Mouse (Mus musculus) erythroblast, embryonic 14.5 days (primary cell): ENCODE measurements around the gene Ppp1r2. TPM values are rescaled to one million over a fixed set of nuclear protein-coding genes. Genes with fewer than 3 reads are reported as not detected.

Source experiments
- H3K27me3 ChIP-seq: 2 replicates; pipeline ENCODE4 v1.6.1; 2012; ENCODE audit warnings: inconsistent platforms; ENCODE audit not compliant: control insufficient read depth
- H3K36me3 ChIP-seq: 2 replicates; pipeline ENCODE4 v1.6.1; 2012; ENCODE audit warnings: mild to moderate bottlenecking, inconsistent platforms; ENCODE audit not compliant: control insufficient read depth
- H3K4me1 ChIP-seq: 2 replicates; pipeline ENCODE4 v1.6.1; 2012; ENCODE audit warnings: inconsistent platforms; ENCODE audit not compliant: control insufficient read depth
- H3K4me3 ChIP-seq: replicated peaks from 2 replicates; pipeline ENCODE3; 2012; ENCODE audit warnings: moderate library complexity, mild to moderate bottlenecking, inconsistent platforms
- H3K9me3 ChIP-seq: 2 replicates; pipeline ENCODE4 v1.6.1; 2012; ENCODE audit warnings: low read length, inconsistent platforms, mixed read lengths; ENCODE audit not compliant: control insufficient read depth
- GATA1 ChIP-seq: IDR thresholded peaks from 2 replicates; pipeline ENCODE4 v1.6.1; 2012; ENCODE audit warnings: low read length, inconsistent platforms, mixed read lengths
- TAL1 ChIP-seq: IDR thresholded peaks from 3 replicates; pipeline ENCODE4 v1.6.1; 2012; ENCODE audit warnings: low read length, inconsistent platforms, mixed read lengths
- polyA plus RNA-seq: library from polyadenylated mRNA; stranded (reverse); fragments of >175 nt; gene quantifications from 2 replicates; pipeline ENCODE4 v1.2.3, GENCODE M21; 2012

Ppp1r2 gene
- polyA plus RNA-seq, 1 experiment, result 9.7 TPM

DNA sequence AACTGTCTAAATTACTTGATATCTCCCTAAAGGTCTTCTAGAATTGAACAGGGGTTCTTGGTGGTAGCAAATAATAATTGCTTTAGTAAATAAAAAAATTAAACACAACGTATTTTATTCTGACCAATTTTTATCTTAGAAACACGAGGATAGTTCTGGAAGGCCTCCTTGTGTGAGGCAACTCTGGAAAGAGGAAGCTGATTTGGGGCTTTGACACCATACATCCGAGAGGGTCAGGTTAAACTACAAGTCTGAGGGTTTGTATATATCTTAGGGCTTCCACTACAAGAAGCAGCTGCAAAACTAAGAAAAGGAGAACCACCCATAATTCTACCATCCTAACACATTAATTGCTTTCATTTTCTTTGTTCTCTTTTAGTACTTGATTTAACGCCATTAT lies 18.7 kb upstream of the Ppp1r2 start:
- Histone ChIP-seq H3K9me3 (no peaks in the 10 kb centered on the region), H3K27me3 (no peaks in the 10 kb centered on the region), H3K4me3 (no peak overlapping the region), H3K4me1 (no peaks in the 10 kb centered on the region), H3K36me3 (no peaks in the 10 kb centered on the region)
- TF ChIP-seq TAL1 (no peak), GATA1 (no peak)

DNA sequence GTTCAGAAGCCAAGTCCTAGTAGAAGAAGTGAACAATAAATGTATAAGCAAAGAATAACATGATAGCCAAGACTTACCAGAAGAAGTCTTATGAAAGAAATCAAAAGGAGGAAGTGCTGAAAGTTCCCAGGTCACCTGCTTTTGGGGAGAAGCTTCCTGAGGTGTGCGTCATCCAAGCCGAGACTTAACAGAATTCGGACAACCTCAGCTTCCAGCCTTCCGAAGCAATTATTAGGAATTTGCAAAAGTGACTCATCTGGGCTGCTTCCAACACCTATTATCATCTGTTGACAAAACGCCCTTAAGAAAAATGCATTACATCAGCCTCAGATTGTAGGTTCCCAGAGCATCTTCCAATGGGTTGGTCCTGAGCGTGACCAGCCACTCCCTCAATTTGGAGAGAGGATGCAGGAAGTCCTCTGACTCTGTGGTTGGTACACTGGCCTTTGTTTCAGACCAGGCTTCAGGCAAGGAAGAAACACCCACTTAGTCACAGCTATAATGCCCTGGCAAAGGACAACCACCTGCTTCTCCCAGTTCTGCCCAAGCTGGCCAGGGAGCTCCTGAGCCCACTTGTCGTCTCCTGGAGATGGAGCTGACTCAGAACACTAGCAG lies 15.8 kb upstream of the Ppp1r2 start:
- no peaks in the 10 kb centered on the region for H3K9me3 ChIP-seq
- no peaks in the 10 kb centered on the region for H3K36me3 ChIP-seq
- no peak overlapping the region for H3K4me3 ChIP-seq
- TF ChIP-seq TAL1, result no peak
- TF ChIP-seq GATA1, result no peak
- no peaks in the 10 kb centered on the region for H3K27me3 ChIP-seq
- no peaks in the 10 kb centered on the region for H3K4me1 ChIP-seq

DNA sequence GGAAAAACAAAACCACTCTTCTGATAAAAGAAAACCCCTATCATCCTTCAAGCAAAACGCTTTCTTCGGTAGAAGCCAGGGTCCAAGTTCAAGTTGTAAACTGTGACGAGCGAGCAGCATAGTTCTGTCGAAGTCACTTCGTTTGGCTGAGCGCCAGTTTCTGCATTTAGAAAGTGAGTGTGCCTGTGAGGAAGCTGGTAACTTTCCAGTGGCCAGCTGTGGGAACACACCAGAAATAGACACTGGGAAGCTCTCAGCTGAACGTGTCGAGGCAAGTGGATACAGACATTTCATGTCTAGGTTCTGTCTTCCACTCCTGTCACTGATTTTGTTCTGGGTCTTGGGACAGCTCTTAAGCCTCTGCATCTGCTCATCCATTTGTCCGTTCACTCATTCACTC lies 15.2 kb upstream of the Ppp1r2 start:
- H3K9me3 ChIP-seq, result no peaks in the 10 kb centered on the region
- TF ChIP-seq GATA1 (no peak), TAL1 (no peak)
- H3K4me1 ChIP-seq, result no peaks in the 10 kb centered on the region
- H3K27me3 ChIP-seq, result no peaks in the 10 kb centered on the region
- H3K36me3 ChIP-seq, result no peaks in the 10 kb centered on the region
- no peak overlapping the region for H3K4me3 ChIP-seq

DNA sequence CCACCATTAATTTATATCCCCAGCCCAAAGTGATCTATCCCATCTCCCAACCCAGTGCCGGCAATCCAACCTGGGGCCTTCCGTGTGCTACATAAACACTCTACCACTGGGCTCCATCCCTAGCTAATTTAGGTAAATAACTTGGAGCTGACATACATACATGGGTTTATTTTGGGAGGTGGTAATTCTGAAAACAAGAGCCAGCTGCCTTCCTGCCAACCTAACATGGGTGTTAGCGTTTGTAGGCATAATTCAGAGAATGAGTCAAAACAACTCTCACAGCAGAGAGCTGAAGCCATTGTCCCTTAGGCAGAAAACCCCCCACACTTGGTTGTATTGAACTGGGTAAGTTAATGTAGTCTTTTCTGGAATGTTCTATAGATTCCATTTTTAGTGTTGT lies 12.6 kb upstream of the Ppp1r2 start:
- no peaks in the 10 kb centered on the region for H3K9me3 ChIP-seq
- no peak overlapping the region for H3K4me3 ChIP-seq
- H3K4me1 ChIP-seq, result no peaks in the 10 kb centered on the region
- TF ChIP-seq TAL1 (no peak), GATA1 (no peak)
- H3K36me3 ChIP-seq, result no peaks in the 10 kb centered on the region
- H3K27me3 ChIP-seq, result no peaks in the 10 kb centered on the region

DNA sequence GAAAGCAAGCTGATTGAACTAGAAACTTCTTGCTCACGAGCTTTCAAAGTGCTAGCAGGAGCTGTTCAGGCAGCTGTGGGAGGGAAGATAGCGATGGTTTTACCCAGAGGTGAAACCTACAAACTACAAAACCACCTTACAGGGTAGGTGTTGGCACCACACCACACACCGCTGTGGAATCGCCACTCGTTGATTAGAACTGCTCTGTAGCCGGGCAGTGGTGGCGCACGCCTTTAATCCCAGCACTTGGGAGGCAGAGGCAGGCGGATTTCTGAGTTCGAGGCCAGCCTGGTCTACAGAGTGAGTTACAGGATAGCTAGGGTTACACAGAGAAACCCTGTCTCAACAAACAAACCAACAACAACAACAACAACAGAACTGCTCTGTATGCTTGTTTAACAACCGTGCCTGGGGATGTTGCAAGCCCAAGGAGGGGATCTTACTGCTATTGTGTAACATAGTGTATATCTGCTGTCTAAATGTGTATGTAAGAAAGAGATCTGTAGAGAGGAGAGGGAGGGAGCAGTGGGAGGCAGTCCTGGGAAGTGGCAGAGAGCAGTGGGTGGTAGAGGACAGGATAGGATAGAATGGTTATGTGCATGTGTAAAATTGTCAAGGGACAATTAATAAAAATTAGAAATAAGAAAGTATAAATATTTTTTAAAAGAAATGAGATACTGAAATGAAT lies 11.9 kb upstream of the Ppp1r2 start:
- no peaks in the 10 kb centered on the region for H3K4me1 ChIP-seq
- H3K36me3 ChIP-seq, result no peaks in the 10 kb centered on the region
- H3K27me3 ChIP-seq, result no peaks in the 10 kb centered on the region
- no peak overlapping the region for H3K4me3 ChIP-seq
- TF ChIP-seq TAL1 (no peak), GATA1 (no peak)
- no peaks in the 10 kb centered on the region for H3K9me3 ChIP-seq

DNA sequence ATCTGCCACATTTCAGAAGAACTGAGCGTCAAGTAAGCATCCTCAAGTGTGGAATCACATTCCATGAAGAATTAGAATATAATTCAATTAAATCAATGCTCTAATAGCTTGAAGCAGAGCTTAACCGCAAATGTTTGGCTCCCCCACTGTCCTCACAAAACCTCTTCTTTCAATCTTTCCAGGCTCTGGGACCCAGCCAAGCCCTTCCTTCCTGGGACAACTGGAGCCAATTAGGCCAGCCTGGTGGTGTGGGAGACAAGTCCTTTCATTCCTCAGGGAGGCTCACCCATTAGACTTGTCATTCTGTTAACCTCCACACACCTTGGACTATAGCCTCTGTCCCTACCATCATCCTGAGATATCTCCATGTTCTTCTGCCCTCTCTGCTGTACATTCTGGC lies 6.9 kb upstream of the Ppp1r2 start:
- H3K9me3 ChIP-seq, result no peaks in the 10 kb centered on the region
- H3K4me3 ChIP-seq, result no peak overlapping the region
- TF ChIP-seq TAL1, result no peak
- TF ChIP-seq GATA1, result no peak
- no peaks in the 10 kb centered on the region for H3K36me3 ChIP-seq
- peaks cover 7% of the 10 kb centered on the region for H3K27me3 ChIP-seq
- H3K4me1 ChIP-seq, result no peaks in the 10 kb centered on the region

DNA sequence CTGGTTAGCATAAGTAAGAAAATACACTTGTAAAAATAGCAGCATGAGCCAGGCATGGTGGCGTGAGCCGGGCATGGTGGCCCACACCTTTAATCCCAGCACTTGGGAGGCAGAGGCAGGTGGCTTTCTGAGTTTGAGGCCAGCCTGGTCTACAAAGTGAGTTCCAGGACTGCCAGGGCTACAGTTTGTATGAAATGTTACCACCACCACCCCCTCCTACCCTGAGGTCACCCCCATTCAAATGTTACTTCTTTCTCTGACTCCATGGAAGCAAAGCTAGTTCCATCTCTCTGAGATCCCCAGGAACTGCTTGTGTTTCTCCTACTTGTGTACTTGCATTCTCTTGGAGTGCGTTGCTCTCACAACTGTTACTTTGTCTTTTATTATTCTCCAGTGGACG lies 5.1 kb upstream of the Ppp1r2 start:
- Histone ChIP-seq H3K4me3 (no peak overlapping the region), H3K36me3 (no peaks in the 10 kb centered on the region), H3K4me1 (peaks cover 12% of the 10 kb centered on the region), H3K27me3 (peaks cover 17% of the 10 kb centered on the region), H3K9me3 (no peaks in the 10 kb centered on the region)
- TF ChIP-seq TAL1, result no peak
- TF ChIP-seq GATA1, result no peak

DNA sequence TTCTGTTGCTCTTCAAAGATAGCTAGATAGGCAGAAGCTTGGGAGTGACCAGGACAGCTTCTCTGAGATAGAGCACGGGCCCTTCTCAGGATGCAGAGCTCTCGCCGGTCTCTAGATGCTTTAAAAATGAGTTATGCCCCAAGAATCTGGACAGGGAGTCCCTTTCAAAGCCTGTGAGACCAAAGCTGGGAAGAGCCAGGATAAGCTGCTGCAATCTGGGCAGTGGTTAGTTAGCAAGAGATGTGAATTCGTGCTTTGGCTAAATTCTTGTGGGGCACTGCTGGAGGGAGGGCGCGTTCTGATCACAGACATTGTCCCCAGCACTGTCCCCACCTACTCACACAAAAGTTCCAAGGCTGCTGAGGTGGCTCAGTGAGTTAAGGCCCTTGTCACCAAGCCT lies 3.5 kb upstream of the Ppp1r2 start:
- H3K36me3 ChIP-seq, result no peaks in the 10 kb centered on the region
- H3K4me1 ChIP-seq, result peaks cover 18% of the 10 kb centered on the region
- H3K4me3 ChIP-seq, result no peak overlapping the region
- TF ChIP-seq TAL1, result no peak
- no peak for TF ChIP-seq GATA1
- H3K9me3 ChIP-seq, result no peaks in the 10 kb centered on the region
- peaks cover 17% of the 10 kb centered on the region for H3K27me3 ChIP-seq

DNA sequence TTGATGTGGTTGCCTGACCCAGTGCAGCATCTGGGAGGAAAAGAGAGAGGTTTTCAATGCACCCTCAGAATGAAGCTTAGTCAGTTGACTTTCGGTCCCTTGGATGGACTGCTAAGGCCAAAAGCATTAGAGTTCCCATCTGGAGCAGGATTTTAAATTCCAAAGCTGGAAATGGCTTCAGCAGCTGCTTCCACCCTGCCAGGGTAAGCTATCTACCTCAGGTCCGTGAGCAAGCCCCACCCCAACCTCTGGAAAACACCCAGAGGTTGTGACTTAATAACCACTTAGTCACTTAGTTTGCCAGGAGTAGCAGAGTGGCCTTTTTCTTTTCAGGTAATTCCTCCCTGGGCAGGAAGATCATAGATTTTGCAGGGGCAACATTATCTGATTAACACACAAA lies 3.0 kb upstream of the Ppp1r2 start:
- H3K36me3 ChIP-seq, result no peaks in the 10 kb centered on the region; the same call in 1 of the 2 replicates
- H3K4me1 ChIP-seq, result peaks cover 23% of the 10 kb centered on the region
- peaks cover 17% of the 10 kb centered on the region for H3K27me3 ChIP-seq
- TF ChIP-seq GATA1 (no peak), TAL1 (no peak)
- no peaks in the 10 kb centered on the region for H3K9me3 ChIP-seq
- H3K4me3 ChIP-seq, result no peak overlapping the region
